Mouse (Mus musculus): ENCODE measurements around the gene Smok3b. TPM values are rescaled to one million over a fixed set of nuclear protein-coding genes. Genes with fewer than 3 reads are reported as not detected.

The Smok3b gene
- polyA plus RNA-seq (2017; shearing (Covaris generic)), result not detected

DNA sequence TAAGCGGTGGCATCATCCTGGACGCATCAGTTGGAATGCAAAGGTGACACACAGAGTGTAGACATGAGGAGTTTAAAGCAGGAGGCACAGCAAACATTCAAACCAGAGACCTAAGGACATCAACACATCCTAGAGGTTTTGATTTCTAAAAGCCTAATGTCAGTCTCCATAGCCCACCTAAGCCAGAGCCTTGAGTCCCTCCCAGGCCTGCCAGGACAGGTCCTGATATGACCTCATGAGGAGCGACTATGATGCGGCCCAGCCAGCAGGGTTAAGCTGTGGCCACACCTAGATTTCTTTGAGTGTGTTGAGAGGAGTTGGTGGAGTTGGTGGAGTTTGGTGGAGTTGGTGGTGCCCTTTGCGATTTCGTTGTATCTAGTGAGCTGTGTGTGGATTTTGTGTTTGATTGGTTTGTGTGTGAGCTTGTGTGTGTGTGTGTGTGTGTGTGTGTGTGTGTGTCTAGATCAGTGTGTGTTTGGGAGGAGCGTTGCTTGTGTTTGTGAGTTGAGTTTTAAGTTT, at the start of gene Smok3b, which contains the start of gene Smok3a:
TSS of gene Smok3b (plus strand) at position 469 of the 519 bp plus-strand sequence.
TSS of gene Smok3a (plus strand) at position 301 of the 519 bp plus-strand sequence.

GRCm38 (mm10) chr5:137981300-137981699, 39.9 kb upstream of the Smok3b start, which contains the start of gene Azgp1:
Azgp1 (plus strand) TSS chr5:137981520.

DNA sequence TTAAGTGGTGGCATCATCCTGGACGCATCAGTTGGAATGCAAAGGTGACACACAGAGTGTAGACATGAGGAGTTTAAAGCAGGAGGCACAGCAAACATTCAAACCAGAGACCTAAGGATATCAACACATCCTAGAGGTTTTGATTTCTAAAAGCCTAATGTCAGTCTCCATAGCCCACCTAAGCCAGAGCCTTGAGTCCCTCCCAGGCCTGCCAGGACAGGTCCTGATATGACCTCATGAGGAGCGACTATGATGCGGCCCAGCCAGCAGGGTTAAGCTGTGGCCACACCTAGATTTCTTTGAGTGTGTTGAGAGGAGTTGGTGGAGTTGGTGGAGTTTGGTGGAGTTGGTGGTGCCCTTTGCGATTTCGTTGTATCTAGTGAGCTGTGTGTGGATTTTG, 31.7 kb downstream of the Smok3b start, which contains the start of gene Smok3c:
TSS of gene Smok3c (plus strand) at position 301 of the 400 bp plus-strand sequence.

GRCm38 (mm10) chr5:138084996-138085395, 63.8 kb downstream of the Smok3b start, which contains the start of gene Zkscan1:
Zkscan1 (plus strand) TSS chr5:138085084.

Other genes with a start within 250 kb of the Smok3b start
- 48.8 TPM for gene Ppp1r35, start 242.6 kb upstream of the Smok3b start, polyA plus RNA-seq (2017; shearing (Covaris generic))
- gene Mepce, start 233.8 kb upstream of the Smok3b start, polyA plus RNA-seq (2017; shearing (Covaris generic)), result 81.3 TPM
- gene Zcwpw1, start 233.6 kb upstream of the Smok3b start, polyA plus RNA-seq (2017; shearing (Covaris generic)), result 20.9 TPM
- gene Pilra, start 185.1 kb upstream of the Smok3b start, polyA plus RNA-seq (2017; shearing (Covaris generic)), result 0.24 TPM
- not detected for gene Pilrb1, start 163.3 kb upstream of the Smok3b start, polyA plus RNA-seq (2017; shearing (Covaris generic))
- not detected for gene Pilrb2, start 149.6 kb upstream of the Smok3b start, polyA plus RNA-seq (2017; shearing (Covaris generic))
- gene Cyp3a13, start 99.8 kb upstream of the Smok3b start, polyA plus RNA-seq (2017; shearing (Covaris generic)), result not detected
- gene Gjc3, start 58.3 kb upstream of the Smok3b start, polyA plus RNA-seq (2017; shearing (Covaris generic)), result not detected
- gene Azgp1, start 39.9 kb upstream of the Smok3b start, polyA plus RNA-seq (2017; shearing (Covaris generic)), result not detected
- not detected for gene Smok3a, start 168 bp upstream of the Smok3b start, polyA plus RNA-seq (2017; shearing (Covaris generic))
- not detected for gene Smok3c, start 31.8 kb downstream of the Smok3b start, polyA plus RNA-seq (2017; shearing (Covaris generic))
- gene Zkscan1, start 63.7 kb downstream of the Smok3b start, polyA plus RNA-seq (2017; shearing (Covaris generic)), result 16.7 TPM
- 29.1 TPM for gene Zscan21, start 95.5 kb downstream of the Smok3b start, polyA plus RNA-seq (2017; shearing (Covaris generic))
- gene Zfp113, start 134.3 kb downstream of the Smok3b start, polyA plus RNA-seq (2017; shearing (Covaris generic)), result 7.7 TPM
- 129 TPM for gene Cops6, start 139.6 kb downstream of the Smok3b start, polyA plus RNA-seq (2017; shearing (Covaris generic))
- gene Ap4m1, start 150.6 kb downstream of the Smok3b start, polyA plus RNA-seq (2017; shearing (Covaris generic)), result 11.9 TPM
- gene Mcm7, start 151.0 kb downstream of the Smok3b start, polyA plus RNA-seq (2017; shearing (Covaris generic)), result 108 TPM
- 33.2 TPM for gene Taf6, start 166.0 kb downstream of the Smok3b start, polyA plus RNA-seq (2017; shearing (Covaris generic))
- 14.6 TPM for gene Cnpy4, start 166.1 kb downstream of the Smok3b start, polyA plus RNA-seq (2017; shearing (Covaris generic))
- not detected for gene Mblac1, start 172.9 kb downstream of the Smok3b start, polyA plus RNA-seq (2017; shearing (Covaris generic))
- not detected for gene Nxpe5, start 204.5 kb downstream of the Smok3b start, polyA plus RNA-seq (2017; shearing (Covaris generic))
- gene Lamtor4, start 234.1 kb downstream of the Smok3b start, polyA plus RNA-seq (2017; shearing (Covaris generic)), result 24.9 TPM
- 20.3 TPM for gene BC037034, start 242.6 kb downstream of the Smok3b start, polyA plus RNA-seq (2017; shearing (Covaris generic))

Measured in naive thymus-derived CD4-positive, alpha-beta T cell, adult 5 months (primary cell).